Comparison of ENCODE assay signal across 7 mouse cellular contexts in the genomic region with DNA sequence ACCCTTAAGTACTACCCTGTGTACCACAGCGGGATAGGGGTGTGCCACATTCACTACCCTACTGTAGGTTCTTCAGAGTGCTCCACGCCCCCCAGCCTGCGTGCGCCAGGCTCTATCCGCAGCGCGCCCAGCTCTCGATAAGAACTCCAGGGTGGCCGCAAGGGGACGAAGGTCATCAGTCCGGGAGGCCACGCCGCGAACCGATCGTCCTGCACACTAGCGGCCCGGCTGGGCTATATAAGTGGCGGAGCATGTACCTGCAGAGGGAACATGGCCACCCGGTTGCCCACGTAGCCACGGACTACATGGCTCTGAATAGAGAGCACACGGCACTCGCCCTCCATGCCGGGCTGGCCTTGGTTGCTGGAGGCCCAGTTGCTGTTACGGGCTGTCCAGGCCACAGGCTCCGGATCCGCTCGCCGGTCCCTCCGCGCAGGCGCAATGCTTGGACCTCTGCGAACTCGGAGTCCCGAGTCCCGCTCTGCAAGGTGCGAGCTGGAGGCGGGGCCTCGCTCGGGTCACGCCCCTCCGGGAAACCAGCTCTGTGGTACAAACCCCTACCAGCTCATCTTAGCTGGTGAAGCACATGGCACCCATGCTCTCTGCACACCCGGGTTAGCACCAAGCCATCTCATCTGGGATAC.
DNase-seq lines count a peak whose midpoint lies in the region; ATAC-seq lines count a peak whose summit lies in the region.

No protein-coding gene starts in this region.

- no peak overlapping the region for H3K27ac ChIP-seq in intestine, embryonic 15.5 days
- peak overlapping the region; percentile 79 for H3K27ac ChIP-seq in liver, embryonic 16.5 days (ENCODE audit: low read length)
- no peak overlapping the region for H3K27ac ChIP-seq in neural tube, embryonic 12.5 days

- no peaks in the 10 kb centered on the region for H3K36me3 ChIP-seq in intestine, embryonic 15.5 days
- no peaks in the 10 kb centered on the region for H3K36me3 ChIP-seq in liver, embryonic 16.5 days (ENCODE audit: control insufficient read depth, insufficient read depth)
- H3K36me3 ChIP-seq in neural tube, embryonic 12.5 days = no peaks in the 10 kb centered on the region

- peak overlapping the region; percentile 87 for H3K4me2 ChIP-seq in intestine, embryonic 15.5 days (replicated peaks)
- peak overlapping the region; percentile 98 for H3K4me2 ChIP-seq in liver, embryonic 16.5 days (ENCODE audit: low read depth, low read length)
- H3K4me2 ChIP-seq in neural tube, embryonic 12.5 days (replicated peaks) = peak overlapping the region; percentile 91

- peaks cover 14% of the 10 kb centered on the region; the same call in 1 of the 2 replicates for H3K4me1 ChIP-seq in intestine, embryonic 15.5 days (replicated peaks)
- H3K4me1 ChIP-seq in liver, embryonic 16.5 days (ENCODE audit: control insufficient read depth, low read depth, low read length) = peaks cover 23% of the 10 kb centered on the region
- H3K4me1 ChIP-seq in neural tube, embryonic 12.5 days = peaks cover 8% of the 10 kb centered on the region

- peaks cover 7% of the 10 kb centered on the region; the same call in 1 of the 2 replicates for H3K27me3 ChIP-seq in intestine, embryonic 15.5 days (replicated peaks)
- H3K27me3 ChIP-seq in liver, embryonic 16.5 days (ENCODE audit: control insufficient read depth, insufficient read depth, low read depth, low read length) = no peaks in the 10 kb centered on the region
- peaks cover 23% of the 10 kb centered on the region for H3K27me3 ChIP-seq in neural tube, embryonic 12.5 days (replicated peaks)

- H3K9ac ChIP-seq in intestine, embryonic 15.5 days = peak overlapping the region; percentile 24; the same call in 1 of the 2 replicates
- H3K9ac ChIP-seq in liver, embryonic 16.5 days (ENCODE audit: low read depth, low read length) = peak overlapping the region; percentile 72
- peak overlapping the region; percentile 54 for H3K9ac ChIP-seq in neural tube, embryonic 12.5 days

- DNase-seq in adrenal gland, adult 18-20 months (ENCODE audit: low spot score in 2 of 2) = peak; percentile 70 to 74
- DNase-seq in cerebellum, adult 8-10 months = peak; percentile 37
- DNase-seq in forelimb bud, embryonic 11.5 days (ENCODE audit: low read depth, low spot score) = peak; percentile 73
- DNase-seq in thymus, postnatal 4 days = peak; percentile 88

- 2% methylated on average over 44 of the region's 44 CpGs for WGBS in intestine, embryonic 15.5 days
- 2% methylated on average over 44 of the region's 44 CpGs for whole genome bisulfite sequencing in liver, embryonic 16.5 days (ENCODE audit: insufficient replicate concordance)
- WGBS in neural tube, embryonic 12.5 days = 1% methylated on average over 44 of the region's 44 CpGs

- peak overlapping the region; percentile 42 for H3K4me3 ChIP-seq in intestine, embryonic 15.5 days (replicated peaks)
- H3K4me3 ChIP-seq in liver, embryonic 16.5 days (ENCODE audit: low read depth, low read length) = peak overlapping the region; percentile 66
- peak overlapping the region; percentile 43 for H3K4me3 ChIP-seq in neural tube, embryonic 12.5 days

- ATAC-seq in intestine, embryonic 15.5 days = peak; percentile 90
- ATAC-seq in liver, embryonic 16.5 days (ENCODE audit: low read depth) = peak; percentile 90
- ATAC-seq in neural tube, embryonic 12.5 days (ENCODE audit: low FRiP score, low read depth) = peak; percentile 75

- no peaks in the 10 kb centered on the region for H3K9me3 ChIP-seq in intestine, embryonic 15.5 days
- H3K9me3 ChIP-seq in liver, embryonic 16.5 days (replicated peaks; ENCODE audit: control insufficient read depth, low read length) = no peaks in the 10 kb centered on the region
- no peaks in the 10 kb centered on the region for H3K9me3 ChIP-seq in neural tube, embryonic 12.5 days

Comparison
In these comparisons a context has a peak if more than half of its experiments do, and no peak if none do; other contexts are left out.
1. DNase-seq: peak in every context shown above with its lines; median percentile 88 in thymus, postnatal 4 days; 73 in forelimb bud, embryonic 11.5 days; 72 in adrenal gland, adult 18-20 months; 37 in cerebellum, adult 8-10 months.